Mouse (Mus musculus) thymus, postnatal 0 days (tissue): Measurements from ENCODE around the gene Grm1. TPM values are rescaled to one million over a fixed set of nuclear protein-coding genes. Genes with fewer than 3 reads are reported as not detected.
"Not testable (repeated sequence)": the region's sequence is repeated elsewhere in the genome, so short reads cannot be mapped to it uniquely, and the experiment has no call there.

ENCODE experiments used
- DNase-seq: peaks from one replicate; pipeline ENCODE4 v3.0.0-alpha.2; 2015; ENCODE audit warnings: low spot score
- polyA plus RNA-seq: library from polyadenylated mRNA; unstranded; fragments of >200 nt; fragmentation: Nextera tagmentation; extraction: Ambion mirVana; gene quantifications from 2 replicates; pipeline ENCODE4 v1.2.1, GENCODE M21; 2015

Gene Grm1
- not detected in 2 replicates for polyA plus RNA-seq

DNA sequence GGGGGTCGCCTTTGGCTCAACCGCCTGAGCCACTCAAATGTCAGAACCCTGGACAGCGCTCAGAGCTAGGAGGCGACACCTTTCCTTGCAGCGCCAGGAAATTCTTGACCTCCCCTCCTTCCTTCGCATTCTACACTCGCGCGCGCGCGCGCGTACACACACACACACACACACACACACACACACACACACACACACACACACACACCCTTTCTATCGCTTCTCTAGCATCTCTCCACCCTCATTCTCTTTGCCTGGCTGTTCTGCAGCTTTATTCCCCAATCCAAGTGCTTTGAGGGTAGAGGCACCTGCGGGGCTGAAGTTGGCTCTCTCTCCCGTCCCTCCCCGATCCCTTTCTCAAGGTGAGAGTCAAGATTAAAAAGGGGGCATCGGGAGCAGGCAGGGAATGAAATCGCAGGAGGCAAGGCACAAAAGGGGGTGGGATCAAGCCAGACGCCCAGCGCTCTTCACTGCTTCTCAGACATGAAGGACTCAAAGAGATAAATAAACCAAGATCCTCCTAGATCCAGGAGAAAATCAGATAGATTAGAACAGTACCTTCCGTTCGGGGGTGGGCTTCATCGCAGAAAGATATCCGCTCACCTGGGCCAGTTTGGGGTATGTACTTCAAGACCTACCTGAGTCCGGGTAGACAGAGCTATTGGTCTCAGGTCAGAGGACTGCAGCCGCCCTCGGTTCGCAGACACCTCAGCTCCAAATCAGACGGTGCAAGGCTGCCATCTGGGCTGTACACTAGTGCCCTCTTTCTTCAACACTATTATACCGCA is at the start of gene Grm1:
TSS of gene Grm1 (minus strand) at position 746 of the 788 bp plus-strand sequence.
- peak; percentile 2 for DNase-seq

DNA sequence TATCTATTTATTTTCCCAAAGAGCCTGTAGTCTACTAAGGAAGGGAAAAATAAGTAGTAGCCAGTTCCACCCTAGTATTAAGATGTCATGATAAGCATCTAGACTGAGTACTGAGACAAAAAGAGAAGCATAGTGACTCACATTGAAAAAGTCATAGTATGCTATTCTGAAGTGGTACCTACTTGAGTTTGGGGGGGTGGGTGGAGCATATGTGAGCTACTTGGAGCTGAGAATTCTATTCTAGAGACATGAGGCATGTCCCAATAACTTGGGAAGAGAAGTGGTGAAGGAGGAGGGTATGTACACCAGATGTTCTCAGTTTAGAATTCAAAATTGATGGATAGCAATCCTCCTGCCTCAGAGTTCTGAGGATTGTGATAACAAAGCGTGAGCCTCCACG is 39.6 kb upstream of the Grm1 start:
- DNase-seq, result no peak

DNA sequence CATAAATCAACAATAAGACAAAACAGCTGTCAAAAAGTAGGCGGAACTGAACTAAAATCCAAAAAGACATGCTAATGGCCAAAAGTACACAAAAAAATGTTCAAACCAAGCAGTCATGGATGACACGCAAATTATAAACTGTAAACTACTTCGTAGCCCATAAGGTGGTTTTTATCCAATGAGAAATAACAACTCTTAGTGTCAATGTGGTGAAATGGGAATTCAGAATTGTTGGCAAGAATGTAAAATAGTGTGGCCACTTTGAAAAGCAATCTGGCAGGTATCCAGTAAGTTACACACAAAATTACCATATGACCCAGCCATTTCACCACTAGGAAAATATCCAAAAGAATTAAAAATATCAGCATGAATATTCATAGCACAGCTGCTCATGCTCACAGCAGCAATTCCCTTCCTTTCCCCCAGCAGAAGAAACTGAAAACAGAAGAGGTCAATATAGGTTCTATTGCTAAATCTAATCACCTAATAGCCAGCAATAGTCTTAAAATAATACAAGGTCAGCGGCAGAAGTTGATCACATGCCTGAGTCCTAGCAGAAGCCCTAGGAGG is 16.4 kb upstream of the Grm1 start:
- DNase-seq, result no peak

DNA sequence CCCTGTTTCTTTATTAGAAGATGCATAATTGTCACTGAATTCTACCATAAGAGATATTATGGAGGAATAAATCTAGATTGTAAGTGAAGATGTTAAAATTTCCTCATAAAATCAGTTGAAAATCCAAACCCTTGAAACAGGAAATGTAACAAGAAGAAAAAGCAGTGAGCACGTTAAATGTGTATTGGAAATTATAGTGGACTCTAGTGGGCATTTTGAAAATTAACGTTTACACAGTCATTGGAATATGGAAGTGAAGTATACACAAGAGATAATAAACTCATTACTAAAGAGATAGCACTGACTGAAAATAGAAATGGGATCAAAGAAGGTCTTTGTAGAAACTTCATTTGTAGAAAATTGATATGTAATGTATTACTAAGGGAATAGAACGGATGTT is 4.2 kb upstream of the Grm1 start:
- DNase-seq, result no peak

DNA sequence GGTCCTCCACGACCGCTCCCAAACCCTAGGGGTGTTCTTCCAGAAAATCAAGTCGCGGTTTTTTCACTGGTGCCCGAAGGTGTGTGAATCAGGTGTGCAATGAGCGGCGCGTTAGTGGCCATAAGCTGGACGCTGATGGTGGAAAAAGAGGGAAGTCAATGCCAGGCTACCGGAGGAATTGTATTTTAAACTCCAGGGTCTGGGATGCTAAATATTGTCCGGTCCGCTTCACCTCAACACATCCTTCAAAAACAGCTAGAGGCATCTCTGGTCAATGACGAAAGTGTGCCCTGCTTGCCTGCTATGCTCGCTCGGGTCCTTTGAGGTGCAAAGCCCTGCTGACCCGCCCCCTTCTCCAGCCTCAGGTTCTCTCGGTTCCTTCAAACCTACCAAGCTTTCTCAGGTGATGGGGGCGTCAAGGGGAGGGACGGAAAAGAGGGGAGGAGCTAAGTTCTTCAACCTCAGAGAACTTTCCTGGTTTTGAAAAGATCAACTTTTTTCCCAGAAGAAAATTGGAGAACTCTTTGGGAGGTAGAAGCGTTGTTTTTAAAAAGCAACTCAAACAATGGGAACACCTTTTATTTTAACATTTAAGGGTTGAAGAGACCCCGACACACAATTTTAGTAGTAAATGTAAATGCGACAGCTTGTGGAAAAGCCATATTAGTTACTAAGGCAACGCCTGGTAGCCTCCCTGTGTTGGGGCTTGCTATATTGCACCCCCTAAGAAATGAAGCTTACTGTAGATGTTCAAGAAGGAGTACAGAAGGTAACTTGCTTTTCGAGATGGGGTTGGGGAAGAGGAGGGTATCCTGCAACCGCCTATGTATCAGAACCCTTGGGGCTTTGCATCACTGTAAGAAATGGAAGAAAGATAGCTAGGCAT is 1.2 kb downstream of the Grm1 start:
- DNase-seq, result no peak

DNA sequence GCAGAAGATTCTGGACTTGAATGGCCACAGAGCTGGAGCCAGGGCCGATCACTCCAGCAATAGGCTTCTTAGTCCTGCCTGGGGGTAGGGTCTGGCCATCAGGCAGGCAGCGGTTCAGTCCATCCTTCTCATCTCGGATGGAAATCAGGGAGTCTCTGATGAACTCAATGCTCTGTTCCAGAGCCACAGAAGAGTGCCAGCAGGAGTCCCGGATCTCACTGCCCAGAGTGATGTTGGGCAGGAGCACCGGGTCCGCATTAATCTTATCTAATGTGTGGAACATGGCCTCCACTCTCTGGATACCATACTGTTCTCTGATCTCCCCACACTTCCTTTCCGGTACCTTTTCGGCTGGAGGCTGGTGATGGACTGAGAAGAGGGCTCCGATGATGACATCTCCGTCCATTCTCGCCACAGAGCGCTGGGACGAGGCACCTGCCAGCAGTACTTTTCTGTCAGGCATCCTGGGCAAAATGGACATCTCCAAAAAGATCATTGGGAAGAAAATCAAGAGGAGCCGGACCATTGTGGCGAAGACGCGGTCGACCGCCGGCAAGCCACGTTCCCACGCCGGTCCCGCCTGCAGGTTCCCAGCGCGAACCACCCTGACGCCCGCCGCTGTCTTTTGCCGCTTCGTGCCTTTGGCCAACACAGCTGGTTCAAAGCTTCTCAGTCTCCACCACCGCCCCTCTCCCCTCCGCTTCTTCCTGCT is 2.0 kb downstream of the Grm1 start:
- DNase-seq, result no peak

DNA sequence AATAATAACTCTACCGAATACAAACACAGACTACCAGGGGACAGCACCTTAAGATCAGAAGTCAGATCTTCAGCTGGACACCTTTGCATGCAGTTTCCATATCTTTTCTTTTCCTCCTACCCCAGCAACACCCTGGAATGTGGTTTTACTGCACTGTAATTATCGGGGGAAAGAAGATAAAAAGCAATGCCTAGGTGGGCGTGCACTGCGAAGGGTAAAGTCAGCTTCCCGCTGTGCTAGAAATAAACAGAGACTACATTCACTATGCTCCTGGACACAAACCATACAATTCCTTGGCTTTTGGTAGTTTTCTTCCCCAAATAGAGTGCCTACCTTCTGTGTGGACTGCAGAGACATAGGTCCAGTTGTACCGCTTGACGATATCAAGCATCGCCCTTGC is 2.6 kb downstream of the Grm1 start:
- DNase-seq, result no peak

DNA sequence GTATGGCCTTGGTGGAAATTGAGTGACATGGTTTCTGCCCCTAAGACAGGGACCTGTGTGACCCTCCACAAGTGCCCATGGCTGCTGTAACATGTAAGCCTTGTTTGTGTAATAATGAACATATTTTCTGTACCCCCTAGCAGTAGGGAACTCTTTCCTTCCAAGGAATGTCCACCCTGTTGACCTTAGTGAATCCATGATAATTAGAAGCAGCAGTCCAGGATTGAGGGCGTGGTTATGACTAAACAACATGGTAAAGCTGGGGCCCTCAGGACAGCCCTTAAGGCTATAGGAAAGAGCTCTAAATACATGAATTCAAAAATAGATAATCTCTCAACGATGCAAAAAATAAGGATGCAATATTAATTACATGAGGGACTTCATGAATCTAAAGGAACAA is 17.0 kb downstream of the Grm1 start:
- DNase-seq, result no peak

DNA sequence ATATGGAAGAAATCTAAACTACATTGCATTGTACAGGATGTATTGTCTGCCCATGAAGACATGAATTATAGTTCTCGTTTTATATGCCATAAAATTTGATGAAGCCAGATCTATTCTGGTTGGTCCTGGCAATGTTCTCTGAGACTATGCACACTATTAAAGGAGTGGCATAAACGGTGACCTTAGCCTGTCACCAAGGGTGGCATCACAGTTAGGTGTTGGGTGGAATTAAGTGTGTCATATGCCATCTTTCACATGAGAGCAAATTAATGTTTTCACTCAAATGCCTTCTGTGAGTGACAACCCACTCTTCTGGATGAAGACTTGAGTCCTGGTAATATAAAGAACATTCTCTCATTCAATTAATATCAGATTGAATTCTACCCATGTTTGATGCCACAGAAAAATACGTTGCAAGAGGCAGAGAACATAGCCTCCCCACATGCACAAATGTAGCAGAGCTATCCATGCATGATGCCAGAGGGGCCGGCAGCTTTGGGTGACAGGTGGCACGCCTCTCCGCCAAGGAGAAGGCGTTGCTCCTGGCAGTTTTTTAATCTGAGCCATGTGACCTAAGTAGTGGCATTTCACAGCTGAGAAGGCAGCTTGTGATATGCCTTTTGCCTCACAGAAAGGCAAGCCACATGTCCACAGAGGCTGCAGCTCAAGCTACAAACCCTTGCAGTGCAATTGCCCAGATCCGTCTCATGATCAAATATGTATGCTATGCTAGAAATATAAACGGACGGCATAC is 20.7 kb downstream of the Grm1 start:
- DNase-seq, result no peak

DNA sequence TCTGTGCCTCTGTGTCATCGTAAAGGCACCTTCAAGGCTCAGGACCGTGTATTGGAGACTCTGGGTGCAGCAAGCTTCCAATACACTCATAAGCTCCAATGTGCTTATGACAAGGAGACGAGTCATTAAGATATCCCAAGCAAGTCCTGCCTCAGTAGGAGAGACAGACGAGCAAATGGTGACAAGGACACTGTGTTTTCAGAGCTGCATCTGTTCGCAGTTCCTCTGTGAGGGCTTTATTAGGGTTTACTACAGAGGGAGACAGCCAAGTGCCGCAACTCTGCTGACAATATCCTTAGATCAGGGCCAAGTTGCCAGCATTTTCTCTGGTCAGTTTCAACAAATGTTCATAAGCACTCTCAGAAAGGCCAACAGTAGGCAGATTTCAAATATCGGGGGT is 32.8 kb downstream of the Grm1 start:
- no peak for DNase-seq

DNA sequence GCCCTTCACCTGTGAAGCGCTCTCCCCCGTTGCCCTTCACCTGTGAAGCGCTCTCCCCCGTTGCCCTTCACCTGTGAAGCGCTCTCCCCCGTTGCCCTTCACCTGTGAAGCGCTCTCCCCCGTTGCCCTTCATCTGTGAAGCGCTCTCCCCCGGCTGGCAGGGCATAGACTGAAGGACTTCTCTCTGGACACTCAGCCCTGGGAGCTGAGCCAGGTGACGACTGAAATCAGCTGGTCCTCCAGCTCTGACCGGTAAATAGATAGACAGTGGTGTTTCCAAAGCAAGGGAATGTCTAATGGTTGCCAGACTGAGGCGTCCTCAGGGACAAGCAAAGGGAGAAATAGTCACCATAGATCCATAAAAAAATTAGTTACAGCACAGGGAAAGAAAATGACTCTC is 36.7 kb downstream of the Grm1 start:
- not testable (repeated sequence) for DNase-seq

DNA sequence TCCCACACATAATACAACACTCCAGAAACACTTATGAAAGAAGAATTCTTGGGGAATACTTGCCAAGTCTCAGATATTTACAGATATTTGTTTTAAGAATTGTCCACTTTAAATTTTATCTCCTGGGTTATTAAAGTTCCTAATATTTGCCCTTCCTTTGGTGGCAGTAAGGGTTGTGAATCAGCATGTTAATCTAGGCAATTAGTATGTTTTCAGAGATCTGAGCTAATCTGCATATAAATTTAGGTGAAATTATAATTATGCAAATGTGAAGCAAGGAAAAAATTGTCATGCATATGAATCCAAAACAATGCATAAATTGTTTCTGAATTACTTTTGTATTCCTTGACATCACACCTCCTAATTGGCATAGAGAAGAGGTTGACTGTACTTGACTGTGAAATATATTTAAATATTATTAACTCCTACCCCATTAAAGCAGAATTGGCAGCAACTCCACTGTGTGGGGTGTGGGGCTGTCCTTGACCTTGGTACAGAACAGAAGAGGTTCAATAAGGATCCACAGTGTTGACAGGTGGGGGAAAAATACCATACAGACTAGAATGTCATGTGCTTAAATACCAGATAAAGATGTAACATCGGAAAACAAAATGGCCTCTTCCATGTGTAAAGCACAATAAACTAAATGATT is 37.6 kb downstream of the Grm1 start:
- no peak for DNase-seq

DNA sequence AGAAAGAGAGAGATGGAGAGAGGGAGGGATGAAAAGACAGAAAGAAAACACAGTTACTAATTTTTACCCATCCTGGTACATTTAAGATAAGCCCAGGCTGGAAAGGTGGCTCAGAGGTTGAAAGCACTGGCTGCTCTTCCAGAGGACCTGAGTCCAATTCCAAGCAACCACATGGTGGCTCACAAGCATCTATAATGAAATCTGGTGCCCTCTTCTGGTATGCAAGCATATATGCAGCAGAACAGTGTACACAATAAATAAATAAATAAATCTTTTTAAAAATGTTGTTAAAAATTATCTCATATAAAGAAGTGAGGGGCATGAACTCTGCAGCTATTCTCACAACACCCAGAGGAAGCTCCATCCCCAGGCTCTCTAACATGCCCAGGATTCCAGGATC is 42.8 kb downstream of the Grm1 start:
- DNase-seq, result no peak

DNA sequence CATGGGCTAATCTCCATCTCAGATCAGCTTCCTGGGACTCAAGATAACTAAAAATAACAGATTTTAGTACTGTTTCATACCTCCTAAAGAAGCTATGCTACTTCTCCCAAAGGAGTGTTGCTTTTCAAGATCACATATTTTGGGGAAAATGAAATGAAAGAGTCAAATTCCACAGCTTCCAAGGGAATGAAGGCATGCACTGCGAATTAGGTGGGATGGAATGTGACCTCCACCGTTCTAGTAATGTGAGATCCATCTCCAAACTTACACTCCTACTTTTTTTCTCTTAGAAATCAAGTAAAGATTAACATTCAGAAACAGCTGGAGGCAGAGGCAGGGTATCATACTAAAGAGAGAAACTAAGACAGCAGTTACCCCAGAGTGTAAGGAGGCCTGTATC is 49.9 kb downstream of the Grm1 start:
- DNase-seq, result no peak

DNA sequence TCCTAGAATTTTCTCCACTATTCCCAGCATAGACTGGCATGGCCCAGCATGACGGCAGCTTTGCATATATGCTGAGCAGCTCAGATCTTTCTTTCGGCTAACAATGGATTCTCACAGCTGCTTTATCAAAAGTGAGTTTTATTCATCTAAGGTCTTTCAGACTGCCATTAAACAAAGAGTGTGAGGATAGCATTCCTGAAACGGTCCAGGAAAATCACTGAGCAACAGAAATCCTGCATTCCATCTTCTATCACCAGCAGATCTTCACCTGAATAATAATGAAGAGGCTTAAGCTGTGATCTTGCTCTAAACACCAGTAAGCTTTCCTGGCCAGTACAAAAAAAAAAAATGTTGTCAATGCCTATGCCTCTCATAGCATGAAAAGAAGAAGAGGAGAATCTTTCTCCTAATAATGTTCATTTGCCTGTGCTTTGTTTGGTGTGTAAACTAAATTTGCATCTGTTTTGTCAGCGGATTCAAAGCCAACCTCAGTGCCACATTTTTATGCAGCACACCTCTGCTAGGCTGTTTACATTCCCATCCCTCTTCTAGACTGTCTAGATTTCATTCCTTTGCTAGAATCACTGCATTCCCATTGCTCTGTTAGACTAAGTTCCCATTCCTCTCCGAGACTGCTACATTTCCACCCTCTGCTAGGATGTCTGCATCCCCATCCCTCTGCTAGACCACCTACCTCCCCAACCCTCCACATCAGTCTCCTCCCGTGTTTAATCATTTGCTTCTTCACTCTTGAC is 56.2 kb downstream of the Grm1 start:
- no peak for DNase-seq

DNA sequence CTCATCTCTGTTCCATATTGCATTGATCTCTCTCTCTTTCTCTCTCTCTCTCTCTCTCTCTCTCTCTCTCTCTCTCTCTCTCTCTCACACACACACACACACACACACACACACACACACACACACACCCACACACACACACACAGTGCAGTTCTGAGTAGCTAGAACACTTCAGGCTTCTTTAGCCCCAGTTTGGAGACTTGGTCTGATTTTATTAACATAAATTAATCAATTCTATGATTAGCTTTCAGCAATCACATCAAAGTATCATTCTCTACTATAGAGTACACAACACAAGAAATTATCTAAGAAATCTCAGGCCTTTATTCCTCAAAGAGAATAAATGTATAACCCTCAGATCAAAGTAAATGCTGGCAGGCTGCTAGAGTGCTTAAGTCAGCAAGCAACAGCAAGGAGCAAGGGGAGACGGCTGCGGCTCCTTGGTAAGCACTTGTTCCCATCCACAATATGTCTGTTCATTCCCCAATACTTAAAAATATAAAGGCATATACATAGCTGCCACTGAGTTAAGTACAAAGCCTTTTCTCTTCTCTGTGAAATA is 63.1 kb downstream of the Grm1 start:
- DNase-seq, result no peak

DNA sequence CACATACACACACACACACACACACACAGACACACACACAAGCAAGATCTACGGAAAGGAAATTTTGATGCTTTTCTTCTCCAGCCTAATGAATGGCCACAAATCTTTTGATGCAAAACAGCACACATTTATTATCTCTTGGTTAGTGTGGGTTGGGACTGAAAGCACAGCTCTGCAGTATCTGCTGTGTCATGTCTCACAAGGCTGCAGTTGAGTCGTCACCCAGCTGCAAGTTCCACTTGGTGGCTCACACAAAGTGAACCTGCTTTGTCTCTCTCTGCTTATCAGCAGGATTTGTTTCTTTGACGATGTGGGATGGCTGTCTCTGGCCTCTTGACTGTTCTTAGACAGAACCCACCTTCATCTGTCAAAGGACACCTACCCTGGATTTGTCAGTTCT is 68.5 kb downstream of the Grm1 start:
- DNase-seq, result no peak

DNA sequence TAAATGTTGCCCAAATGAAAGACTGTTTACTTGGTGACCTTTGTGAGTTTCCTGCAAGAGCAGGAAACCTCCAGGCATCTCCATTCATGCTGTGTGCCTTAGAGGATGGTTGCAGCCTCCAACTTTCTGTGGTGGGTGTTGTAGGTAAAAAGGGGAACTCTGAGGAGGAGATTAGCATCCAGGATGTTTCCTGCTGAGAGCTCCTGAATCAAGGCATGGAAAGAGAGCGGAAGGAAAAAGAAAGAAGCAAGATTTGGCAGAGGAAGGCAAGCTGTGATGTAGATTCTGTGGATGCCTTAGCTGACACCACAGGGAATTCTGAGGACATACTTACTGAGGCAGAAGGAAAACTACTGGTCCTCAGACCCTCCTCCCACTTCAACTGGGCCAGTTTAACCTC is 85.4 kb downstream of the Grm1 start:
- DNase-seq, result no peak

DNA sequence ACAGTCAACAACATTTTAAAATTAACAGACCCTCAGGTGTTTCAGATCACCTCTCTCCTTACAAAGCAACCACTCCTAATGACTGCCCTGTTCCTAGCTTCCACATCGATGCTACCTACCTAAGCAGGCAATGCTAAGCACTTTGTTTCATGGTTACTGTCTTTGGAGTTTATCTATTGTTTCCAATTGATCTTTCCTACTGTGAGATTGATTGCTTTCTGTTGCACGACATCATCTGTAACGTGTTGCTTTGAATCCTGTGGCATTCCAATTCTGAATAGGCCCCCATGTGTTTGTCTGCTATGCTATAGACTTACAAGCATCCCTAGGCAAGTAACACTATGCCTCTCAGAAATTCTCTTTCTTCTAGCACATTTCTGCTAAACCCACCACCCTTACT is 90.4 kb downstream of the Grm1 start:
- DNase-seq, result no peak
